Mouse (Mus musculus) retina, postnatal 1 day (tissue): ENCODE results near the gene Tmem147.

ENCODE experiments used
- DNase-seq: peaks from one replicate; pipeline ENCODE4 v3.0.0-alpha.2; 2012

The Tmem147 gene

GRCm38 (mm10) chr7:30723274-30723953, 5.9 kb downstream of the Tmem147 start:
- no peak for DNase-seq

- DNase-seq, result peak; percentile 31
These were observed 8.1 kb downstream of the Tmem147 start for GRCm38 (mm10) chr7:30721286-30721685.

- DNase-seq, result no peak
These were observed 9.7 kb downstream of the Tmem147 start for GRCm38 (mm10) chr7:30719669-30720068.

- no peak for DNase-seq
These were observed 11.7 kb downstream of the Tmem147 start for GRCm38 (mm10) chr7:30717716-30718046.

- peak; percentile 94 for DNase-seq
These were observed 12.2 kb downstream of the Tmem147 start for GRCm38 (mm10) chr7:30717006-30717715.

- no peak for DNase-seq
These were observed 17.4 kb downstream of the Tmem147 start, which contains the start of gene Atp4a for GRCm38 (mm10) chr7:30711942-30712341. Gene Atp4a (plus strand): TSS chr7:30712209.

GRCm38 (mm10) chr7:30707441-30707840, 21.9 kb downstream of the Tmem147 start:
- DNase-seq, result no peak

GRCm38 (mm10) chr7:30706214-30706882, 23.0 kb downstream of the Tmem147 start:
- no peak for DNase-seq

GRCm38 (mm10) chr7:30698589-30698988, 30.8 kb downstream of the Tmem147 start, which contains the start of gene 2200002J24Rik:
Gene 2200002J24Rik (plus strand): TSS chr7:30698926.
- peak; percentile 63 for DNase-seq

- no peak for DNase-seq
These were observed 31.2 kb downstream of the Tmem147 start for GRCm38 (mm10) chr7:30698101-30698500.

- DNase-seq, result no peak
These were observed 41.0 kb downstream of the Tmem147 start for GRCm38 (mm10) chr7:30688325-30688724.

- DNase-seq, result no peak
These were observed 45.9 kb downstream of the Tmem147 start for GRCm38 (mm10) chr7:30683425-30683824.

GRCm38 (mm10) chr7:30681897-30682296, 47.4 kb downstream of the Tmem147 start:
- no peak for DNase-seq

- no peak for DNase-seq
These were observed 50.9 kb downstream of the Tmem147 start for GRCm38 (mm10) chr7:30678263-30678975.
